Comparison of ENCODE assay signal across 5 mouse cellular contexts in the genomic region with DNA sequence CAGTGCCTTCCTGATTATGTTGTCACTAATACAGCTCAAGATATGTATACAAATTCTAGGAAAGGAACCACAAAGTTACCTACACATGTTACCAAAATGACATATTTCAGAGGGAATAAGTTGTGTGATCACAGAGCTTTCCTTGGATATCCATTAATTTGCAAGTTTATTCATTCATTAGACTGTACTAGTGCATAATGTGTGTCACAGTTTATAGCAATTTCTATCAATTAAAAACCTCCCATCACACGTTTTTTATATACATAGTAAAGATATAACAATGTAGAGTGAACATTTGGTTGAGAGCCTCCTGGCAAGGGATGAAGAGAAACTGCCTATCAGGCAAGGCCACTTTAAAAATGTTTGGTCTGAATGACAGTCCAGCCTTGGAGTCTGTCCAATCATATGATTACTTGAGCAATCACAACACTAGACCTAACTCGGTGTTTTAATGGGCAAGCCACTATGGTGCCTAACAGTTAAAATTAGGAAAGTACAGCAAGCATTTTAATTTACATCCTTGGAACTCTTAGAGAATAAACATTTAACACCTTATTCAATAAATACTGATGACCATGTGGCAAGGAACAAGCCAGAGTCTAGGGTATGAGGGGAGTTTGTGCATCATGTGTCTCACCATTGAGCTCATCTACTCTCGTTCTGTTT. TPM values are rescaled to one million over a fixed set of nuclear protein-coding genes. Genes with fewer than 3 reads are reported as not detected.
"Had no signal": no experiment of that assay in that cellular context is flagged by ENCODE, and none has a peak within 500 bp of the region (broad histone marks: within the 10 kb centered on the region; RNA-seq: fewer than 3 reads in every experiment).

No protein-coding gene starts in this region.

RNA-seq across cellular contexts. Expression of a gene that starts 31.5 kb away (rescaled TPM):
- total RNA-seq: neutrophil, adult 5-6 weeks had no signal
- polyA plus RNA-seq: neural tube, embryonic 14.5 days; neural tube, embryonic 15.5 days; small intestine, adult 2 months; stomach, embryonic 14.5 days had no signal
